In the genomic region with DNA sequence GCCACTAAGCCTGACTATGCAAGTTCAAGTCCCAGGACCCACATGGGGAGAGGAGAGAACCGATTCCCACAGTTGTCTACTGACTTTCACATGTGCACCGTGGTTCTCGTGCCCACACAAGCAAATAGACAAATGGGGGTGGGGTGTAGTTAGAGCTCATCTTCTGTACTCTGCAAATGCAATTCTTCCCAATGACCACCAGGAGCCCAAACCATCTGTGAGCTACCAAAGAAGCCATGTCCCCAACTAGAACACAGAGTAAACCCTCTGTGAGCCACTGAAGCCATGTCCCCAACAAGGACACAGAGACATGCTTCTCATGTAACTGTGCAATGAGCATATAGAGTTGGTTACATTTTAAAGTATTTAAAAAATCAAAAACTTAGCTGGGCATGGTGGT, we compare ENCODE assay signal across 14 mouse cellular contexts. TPM values are rescaled to one million over a fixed set of nuclear protein-coding genes. Genes with fewer than 3 reads are reported as not detected.
A peak's percentile ranks its signal among the peaks of the same experiment; 100 is the strongest.
DNase-seq lines count a peak whose midpoint lies in the region; ATAC-seq and TF ChIP-seq lines count a peak whose summit lies in the region.
"Had no signal": no experiment of that assay in that cellular context is flagged by ENCODE, and none has a peak within 500 bp of the region (broad histone marks: within the 10 kb centered on the region; RNA-seq: fewer than 3 reads in every experiment).

No protein-coding gene starts in this region.

- intact Hi-C loops in heart, postnatal 14 days (cut with DNase I): no loop called here

- H3K27me3 ChIP-seq in liver, postnatal 0 days (ENCODE audit: insufficient read depth, low read length): no peaks in the 10 kb centered on the region
- peaks cover 68% of the 10 kb centered on the region for H3K27me3 ChIP-seq in CH12.LX (replicated peaks)
- H3K27me3 ChIP-seq: embryonic facial prominence, embryonic 13.5 days; hindbrain, embryonic 15.5 days; lung, embryonic 15.5 days; neural tube, embryonic 13.5 days; Patski had no signal

- TF ChIP-seq CTCF in liver, postnatal 0 days (IDR thresholded peaks at IDR 0.05; ENCODE audit: low read depth): peak; percentile 33
- TF ChIP-seq CTCF in CH12.LX (conservative IDR thresholded peaks at IDR 0.05 in 1 of 2, IDR thresholded peaks at IDR 0.05 in 1 of 2; ENCODE audit: low read depth in 2 of 2, low read length in 2 of 2): peak; percentile 29 to 53; a peak in 3 of 4 replicates

- no peaks in the 10 kb centered on the region for H3K79me2 ChIP-seq in CH12.LX (replicated peaks; ENCODE audit: control insufficient read depth, extremely low read depth, insufficient read depth, poor library complexity, severe bottlenecking)

- no peak for TF ChIP-seq EP300 in liver, postnatal 0 days (IDR thresholded peaks at IDR 0.05; ENCODE audit: low read depth)
- TF ChIP-seq EP300 in CH12.LX (IDR thresholded peaks at IDR 0.05; ENCODE audit: low read length): no peak

- TF ChIP-seq POLR2A in CH12.LX (IDR thresholded peaks at IDR 0.05; ENCODE audit: low read depth, low read length): no peak

- dilution Hi-C loops in CH12.LX (cut with MboI; ENCODE audit: extremely low pct_ligation_motif_present, extremely low pct_unique_long_range_greater_than_20kb, low sequenced_read_pairs): no loop called here

- no peaks in the 10 kb centered on the region for H3K36me3 ChIP-seq in liver, postnatal 0 days (replicated peaks; ENCODE audit: insufficient read depth, low read length)
- no peaks in the 10 kb centered on the region for H3K36me3 ChIP-seq in CH12.LX (replicated peaks in 1 of 2; ENCODE audit: control insufficient read depth in 1 of 2, insufficient read depth in 1 of 2, low read length in 1 of 2)
- H3K36me3 ChIP-seq: embryonic facial prominence, embryonic 13.5 days; hindbrain, embryonic 15.5 days; lung, embryonic 15.5 days; neural tube, embryonic 13.5 days had no signal

- H3K27ac ChIP-seq in liver, postnatal 0 days (ENCODE audit: low read depth): no peak overlapping the region
- no peak overlapping the region for H3K27ac ChIP-seq in CH12.LX (ENCODE audit: insufficient read depth, low read depth)
- H3K27ac ChIP-seq: embryonic facial prominence, embryonic 13.5 days; hindbrain, embryonic 15.5 days; lung, embryonic 15.5 days; neural tube, embryonic 13.5 days had no signal

- no peak overlapping the region for H3K9ac ChIP-seq in liver, postnatal 0 days (replicated peaks)
- no peak overlapping the region for H3K9ac ChIP-seq in CH12.LX (ENCODE audit: insufficient read depth, low read depth)
- H3K9ac ChIP-seq: embryonic facial prominence, embryonic 13.5 days; hindbrain, embryonic 15.5 days; lung, embryonic 15.5 days; neural tube, embryonic 13.5 days had no signal

- no peak overlapping the region for H3K4me3 ChIP-seq in liver, postnatal 0 days (ENCODE audit: low read depth, low read length)
- no peak overlapping the region for H3K4me3 ChIP-seq in CH12.LX (replicated peaks in 1 of 3; ENCODE audit: low read depth in 2 of 3, low read length in 2 of 3, poor library complexity in 1 of 3)
- H3K4me3 ChIP-seq: embryonic facial prominence, embryonic 13.5 days; hindbrain, embryonic 15.5 days; lung, embryonic 15.5 days; neural tube, embryonic 13.5 days had no signal

- peak; percentile 17 for TF ChIP-seq RAD21 in CH12.LX (IDR thresholded peaks at IDR 0.05; ENCODE audit: low read depth, low read length)

- H3K9me3 ChIP-seq in liver, postnatal 0 days (ENCODE audit: low read length): no peaks in the 10 kb centered on the region
- H3K9me3 ChIP-seq in CH12.LX (replicated peaks; ENCODE audit: low read length): peaks cover 5% of the 10 kb centered on the region
- H3K9me3 ChIP-seq: embryonic facial prominence, embryonic 13.5 days; hindbrain, embryonic 15.5 days; lung, embryonic 15.5 days; neural tube, embryonic 13.5 days had no signal

- 57% methylated on average over 3 of the region's 3 CpGs for WGBS in liver, postnatal 0 days (ENCODE audit: insufficient replicate concordance)

- H3K4me1 ChIP-seq in liver, postnatal 0 days (ENCODE audit: insufficient read depth): no peaks in the 10 kb centered on the region
- H3K4me1 ChIP-seq in CH12.LX (ENCODE audit: control insufficient read depth in 1 of 2, insufficient read depth in 2 of 2): no peaks in the 10 kb centered on the region
- H3K4me1 ChIP-seq: embryonic facial prominence, embryonic 13.5 days; lung, embryonic 15.5 days had no signal

- H3K4me2 ChIP-seq in liver, postnatal 0 days (ENCODE audit: low read depth, low read length): no peak overlapping the region
- H3K4me2 ChIP-seq in CH12.LX (ENCODE audit: insufficient read depth, low read depth, poor library complexity, severe bottlenecking): no peak overlapping the region
- H3K4me2 ChIP-seq: embryonic facial prominence, embryonic 13.5 days; hindbrain, embryonic 15.5 days; lung, embryonic 15.5 days; neural tube, embryonic 13.5 days had no signal

- peak; percentile 30 for DNase-seq in heart, adult 11 months
- no peak for DNase-seq in heart, postnatal 14 days
- no peak for DNase-seq in liver, postnatal 0 days
- DNase-seq in liver: no peak
- peak; percentile 27 for DNase-seq in CH12.LX (ENCODE audit: extremely low read depth)
- DNase-seq in right cerebral cortex, postnatal 4 days: no peak
- DNase-seq in right cerebral cortex, postnatal 36 days (ENCODE audit: low spot score in 2 of 2): no peak
- DNase-seq: cerebellum, postnatal 36 days had no signal

- ATAC-seq in liver, postnatal 0 days: no peak
- peak; percentile 50; the same call in 1 of the 2 replicates for ATAC-seq in granulocyte monocyte progenitor cell, adult 5-6 weeks (replicated peaks; ENCODE audit: poor library complexity, severe bottlenecking)
- ATAC-seq: Patski had no signal

- in situ Hi-C loops in CH12.LX (cut with MboI; ENCODE audit: low pct_ligation_motif_present, low pct_unique_long_range_greater_than_20kb, low sequenced_read_pairs): no loop called here

TF ChIP-seq in CH12.LX, 34 proteins besides CTCF, POLR2A, EP300 and RAD21:
- TF ChIP-seq ZC3H11A (IDR thresholded peaks at IDR 0.05; ENCODE audit: low read depth, low read length): no peak
- TF ChIP-seq USF2 (conservative IDR thresholded peaks at IDR 0.05; ENCODE audit: low read depth, low read length): no peak
- TF ChIP-seq KAT2A (IDR thresholded peaks at IDR 0.05; ENCODE audit: insufficient replicate concordance, low read length): no peak
- no peak for TF ChIP-seq TBP (conservative IDR thresholded peaks at IDR 0.05; ENCODE audit: low read depth, low read length)
- TF ChIP-seq CHD2 (IDR thresholded peaks at IDR 0.05; ENCODE audit: low read length): no peak
- no peak for TF ChIP-seq ZKSCAN1 (IDR thresholded peaks at IDR 0.05; ENCODE audit: borderline replicate concordance, low read depth, low read length)
- TF ChIP-seq JUN (IDR thresholded peaks at IDR 0.05; ENCODE audit: insufficient read depth, low read depth, low read length): no peak
- no peak for TF ChIP-seq NRF1 (IDR thresholded peaks at IDR 0.05; ENCODE audit: low read depth, low read length)
- no peak for TF ChIP-seq BHLHE40 (IDR thresholded peaks at IDR 0.05; ENCODE audit: low read depth, low read length)

RNA-seq across cellular contexts. Expression of a gene that starts 43.1 kb away (rescaled TPM):
- 1 to 10 TPM; 5.5 to 5.6 TPM for total RNA-seq in heart, postnatal 14 days (2021)
- polyA plus RNA-seq in liver, postnatal 0 days (2015; fragmentation: Nextera tagmentation; extraction: Ambion mirVana): 9.0 and 9.3 TPM in 2 replicates
- total RNA-seq in CH12.LX (2012; rRNA removed): 7.3 and 8.7 TPM in 2 replicates
- total RNA-seq in CH12.LX (2014; rRNA removed): 2.8 and 4.1 TPM in 2 replicates
- polyA plus RNA-seq in CH12.LX (2012; ENCODE audit: insufficient read length, low read depth): 18.4 and 22.7 TPM in 2 replicates
- total RNA-seq in granulocyte monocyte progenitor cell, adult 5-6 weeks (2014; fragmentation: Nextera tagmentation): 84.7 and 86.6 TPM in 2 replicates
- 23.4 and 23.8 TPM in 2 replicates for total RNA-seq in granulocyte monocyte progenitor cell, adult 5-6 weeks (2017)

Comparison
In these comparisons a context has a peak if more than half of its experiments do, and no peak if none do; other contexts are left out.
1. DNase-seq: peak in heart, adult 11 months (single experiment) and CH12.LX (single experiment); none in heart, postnatal 14 days (0 of 2), liver, postnatal 0 days (single experiment), liver (single experiment), right cerebral cortex, postnatal 4 days (single experiment) and right cerebral cortex, postnatal 36 days (0 of 2).